Mouse (Mus musculus) left cerebral cortex, adult 18-20 months (tissue): Measurements from ENCODE around the gene Gm13276. TPM values are rescaled to one million over a fixed set of nuclear protein-coding genes. Genes with fewer than 3 reads are reported as not detected.
"Not testable (repeated sequence)": the region's sequence is repeated elsewhere in the genome, so short reads cannot be mapped to it uniquely, and the experiment has no call there.

Source experiments
- DNase-seq, 2 experiments: peaks; one replicate each; pipeline ENCODE4 v3.0.0; 2021 to 2022; ENCODE audit warnings: low spot score in 2 of 2, mixed read lengths in 1 of 2
- total RNA-seq, 2 experiments: library from RNA; stranded (reverse); gene quantifications; 2 replicates each; pipeline ENCODE4 v1.2.3; 2021

Gm13276 gene
- total RNA-seq, 2 experiments from 2014 or later, result not detected

DNA sequence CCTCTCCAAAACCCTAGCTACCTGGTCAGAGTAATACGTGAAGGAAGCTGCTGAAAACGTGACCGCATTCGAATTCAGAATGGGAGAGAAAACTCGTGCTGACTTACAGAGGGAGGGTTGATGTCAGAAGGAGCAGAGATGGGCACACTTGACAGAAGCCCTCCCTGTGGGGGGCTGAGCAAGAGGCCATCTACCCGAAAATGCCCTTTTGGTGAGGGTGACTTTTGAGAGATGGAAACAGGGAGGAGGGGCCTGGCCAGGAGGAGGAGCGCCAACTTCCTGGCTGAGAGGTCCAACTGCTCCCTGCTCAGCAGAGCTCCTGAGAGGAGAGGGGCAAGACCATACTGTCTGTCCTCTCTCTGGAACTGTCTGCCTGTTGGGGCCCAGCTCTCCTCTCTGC lies 3.7 kb upstream of the Gm13276 start, which contains the start of gene Ifnz:
TSS of gene Ifnz (plus strand) at position 301 of the 400 bp plus-strand sequence.
- not testable (repeated sequence) for DNase-seq

DNA sequence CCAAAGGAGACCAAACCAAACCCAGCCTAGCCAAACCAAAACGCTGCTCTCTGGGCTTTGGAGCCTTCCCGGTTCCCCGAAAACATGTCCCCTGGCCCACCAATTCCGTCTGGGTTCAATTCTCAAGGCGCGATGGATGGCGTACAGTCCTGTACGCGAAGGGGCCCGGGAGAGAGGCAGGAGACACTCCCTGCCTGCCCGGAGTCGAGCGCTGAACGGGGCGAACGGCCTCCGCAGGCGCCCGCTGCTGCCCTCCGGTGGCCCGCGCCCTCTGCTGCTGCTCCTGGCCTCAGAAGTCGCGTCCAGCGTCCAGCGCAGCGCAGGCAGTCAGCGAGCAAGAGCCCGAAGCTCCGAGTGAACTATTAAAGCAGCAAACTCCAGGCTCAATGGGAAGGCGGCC lies 3.2 kb upstream of the Gm13276 start:
- not testable (repeated sequence) for DNase-seq

DNA sequence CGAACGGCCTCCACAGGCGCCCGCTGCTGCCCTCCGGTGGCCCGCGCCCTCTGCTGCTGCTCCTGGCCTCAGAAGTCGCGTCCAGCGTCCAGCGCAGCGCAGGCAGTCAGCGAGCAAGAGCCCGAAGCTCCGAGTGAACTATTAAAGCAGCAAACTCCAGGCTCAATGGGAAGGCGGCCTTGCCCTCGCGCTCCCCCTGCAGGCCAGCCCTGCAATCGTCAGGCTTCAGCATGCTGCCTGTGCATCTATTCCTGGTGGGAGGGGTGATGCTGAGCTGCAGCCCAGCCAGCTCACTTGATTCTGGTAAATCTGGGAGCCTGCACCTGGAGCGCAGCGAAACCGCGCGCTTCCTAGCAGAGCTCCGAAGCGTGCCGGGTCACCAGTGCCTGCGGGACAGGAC lies 2.9 kb downstream of the Gm13276 start, which contains the start of gene Gm13277:
TSS of gene Gm13277 (plus strand) at position 231 of the 400 bp plus-strand sequence.
- peak; percentile 48 to 55 for DNase-seq

DNA sequence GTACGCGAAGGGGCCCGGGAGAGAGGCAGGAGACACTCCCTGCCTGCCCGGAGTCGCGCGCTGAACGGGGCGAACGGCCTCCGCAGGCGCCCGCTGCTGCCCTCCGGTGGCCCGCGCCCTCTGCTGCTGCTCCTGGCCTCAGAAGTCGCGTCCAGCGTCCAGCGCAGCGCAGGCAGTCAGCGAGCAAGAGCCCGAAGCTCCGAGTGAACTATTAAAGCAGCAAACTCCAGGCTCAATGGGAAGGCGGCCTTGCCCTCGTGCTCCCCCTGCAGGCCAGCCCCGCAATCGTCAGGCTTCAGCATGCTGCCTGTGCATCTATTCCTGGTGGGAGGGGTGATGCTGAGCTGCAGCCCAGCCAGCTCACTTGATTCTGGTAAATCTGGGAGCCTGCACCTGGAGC lies 5.7 kb downstream of the Gm13276 start, which contains the start of gene Gm13278:
TSS of gene Gm13278 (plus strand) at position 301 of the 400 bp plus-strand sequence.
- not testable (repeated sequence) for DNase-seq

DNA sequence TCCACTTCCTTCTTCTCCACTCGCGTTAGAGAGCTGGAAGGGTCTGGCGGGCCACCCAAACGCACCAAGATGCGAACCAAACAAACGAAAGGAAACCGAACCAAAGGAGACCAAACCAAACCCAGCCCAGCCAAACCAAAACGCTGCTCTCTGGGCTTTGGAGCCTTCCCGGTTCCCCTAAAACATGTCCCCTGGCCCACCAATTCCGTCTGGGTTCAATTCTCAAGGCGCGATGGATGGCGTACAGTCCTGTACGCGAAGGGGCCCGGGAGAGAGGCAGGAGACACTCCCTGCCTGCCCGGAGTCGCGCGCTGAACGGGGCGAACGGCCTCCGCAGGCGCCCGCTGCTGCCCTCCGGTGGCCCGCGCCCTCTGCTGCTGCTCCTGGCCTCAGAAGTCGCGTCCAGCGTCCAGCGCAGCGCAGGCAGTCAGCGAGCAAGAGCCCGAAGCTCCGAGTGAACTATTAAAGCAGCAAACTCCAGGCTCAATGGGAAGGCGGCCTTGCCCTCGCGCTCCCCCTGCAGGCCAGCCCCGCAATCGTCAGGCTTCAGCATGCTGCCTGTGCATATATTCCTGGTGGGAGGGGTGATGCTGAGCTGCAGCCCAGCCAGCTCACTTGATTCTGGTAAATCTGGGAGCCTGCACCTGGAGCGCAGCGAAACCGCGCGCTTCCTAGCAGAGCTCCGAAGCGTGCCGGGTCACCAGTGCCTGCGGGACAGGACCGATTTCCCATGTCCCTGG lies 8.6 kb downstream of the Gm13276 start, which contains the start of gene Gm13275:
TSS of gene Gm13275 (plus strand) at position 552 of the 740 bp plus-strand sequence.
- DNase-seq, result peak; percentile 45 to 58

DNA sequence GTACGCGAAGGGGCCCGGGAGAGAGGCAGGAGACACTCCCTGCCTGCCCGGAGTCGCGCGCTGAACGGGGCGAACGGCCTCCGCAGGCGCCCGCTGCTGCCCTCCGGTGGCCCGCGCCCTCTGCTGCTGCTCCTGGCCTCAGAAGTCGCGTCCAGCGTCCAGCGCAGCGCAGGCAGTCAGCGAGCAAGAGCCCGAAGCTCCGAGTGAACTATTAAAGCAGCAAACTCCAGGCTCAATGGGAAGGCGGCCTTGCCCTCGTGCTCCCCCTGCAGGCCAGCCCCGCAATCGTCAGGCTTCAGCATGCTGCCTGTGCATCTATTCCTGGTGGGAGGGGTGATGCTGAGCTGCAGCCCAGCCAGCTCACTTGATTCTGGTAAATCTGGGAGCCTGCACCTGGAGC lies 11.6 kb downstream of the Gm13276 start, which contains the start of gene Gm13279:
TSS of gene Gm13279 (plus strand) at position 301 of the 400 bp plus-strand sequence.
- not testable (repeated sequence) for DNase-seq

DNA sequence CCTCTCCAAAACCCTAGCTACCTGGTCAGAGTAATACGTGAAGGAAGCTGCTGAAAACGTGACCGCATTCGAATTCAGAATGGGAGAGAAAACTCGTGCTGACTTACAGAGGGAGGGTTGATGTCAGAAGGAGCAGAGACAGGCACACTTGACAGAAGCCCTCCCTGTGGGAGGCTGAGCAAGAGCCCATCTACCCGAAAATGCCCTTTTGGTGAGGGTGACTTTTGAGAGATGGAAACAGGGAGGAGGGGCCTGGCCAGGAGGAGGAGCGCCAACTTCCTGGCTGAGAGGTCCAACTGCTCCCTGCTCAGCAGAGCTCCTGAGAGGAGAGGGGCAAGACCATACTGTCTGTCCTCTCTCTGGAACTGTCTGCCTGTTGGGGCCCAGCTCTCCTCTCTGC lies 13.9 kb downstream of the Gm13276 start, which contains the start of gene Gm13285:
TSS of gene Gm13285 (plus strand) at position 301 of the 400 bp plus-strand sequence.
- not testable (repeated sequence) for DNase-seq

DNA sequence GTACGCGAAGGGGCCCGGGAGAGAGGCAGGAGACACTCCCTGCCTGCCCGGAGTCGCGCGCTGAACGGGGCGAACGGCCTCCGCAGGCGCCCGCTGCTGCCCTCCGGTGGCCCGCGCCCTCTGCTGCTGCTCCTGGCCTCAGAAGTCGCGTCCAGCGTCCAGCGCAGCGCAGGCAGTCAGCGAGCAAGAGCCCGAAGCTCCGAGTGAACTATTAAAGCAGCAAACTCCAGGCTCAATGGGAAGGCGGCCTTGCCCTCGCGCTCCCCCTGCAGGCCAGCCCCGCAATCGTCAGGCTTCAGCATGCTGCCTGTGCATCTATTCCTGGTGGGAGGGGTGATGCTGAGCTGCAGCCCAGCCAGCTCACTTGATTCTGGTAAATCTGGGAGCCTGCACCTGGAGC lies 17.4 kb downstream of the Gm13276 start, which contains the start of gene Gm13287:
TSS of gene Gm13287 (plus strand) at position 301 of the 400 bp plus-strand sequence.
- DNase-seq, result not testable (repeated sequence)

DNA sequence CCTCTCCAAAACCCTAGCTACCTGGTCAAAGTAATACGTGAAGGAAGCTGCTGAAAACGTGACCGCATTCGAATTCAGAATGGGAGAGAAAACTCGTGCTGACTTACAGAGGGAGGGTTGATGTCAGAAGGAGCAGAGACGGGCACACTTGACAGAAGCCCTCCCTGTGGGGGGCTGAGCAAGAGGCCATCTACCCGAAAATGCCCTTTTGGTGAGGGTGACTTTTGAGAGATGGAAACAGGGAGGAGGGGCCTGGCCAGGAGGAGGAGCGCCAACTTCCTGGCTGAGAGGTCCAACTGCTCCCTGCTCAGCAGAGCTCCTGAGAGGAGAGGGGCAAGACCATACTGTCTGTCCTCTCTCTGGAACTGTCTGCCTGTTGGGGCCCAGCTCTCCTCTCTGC lies 19.7 kb downstream of the Gm13276 start, which contains the start of gene Gm13288:
TSS of gene Gm13288 (plus strand) at position 301 of the 400 bp plus-strand sequence.
- DNase-seq, result not testable (repeated sequence)

DNA sequence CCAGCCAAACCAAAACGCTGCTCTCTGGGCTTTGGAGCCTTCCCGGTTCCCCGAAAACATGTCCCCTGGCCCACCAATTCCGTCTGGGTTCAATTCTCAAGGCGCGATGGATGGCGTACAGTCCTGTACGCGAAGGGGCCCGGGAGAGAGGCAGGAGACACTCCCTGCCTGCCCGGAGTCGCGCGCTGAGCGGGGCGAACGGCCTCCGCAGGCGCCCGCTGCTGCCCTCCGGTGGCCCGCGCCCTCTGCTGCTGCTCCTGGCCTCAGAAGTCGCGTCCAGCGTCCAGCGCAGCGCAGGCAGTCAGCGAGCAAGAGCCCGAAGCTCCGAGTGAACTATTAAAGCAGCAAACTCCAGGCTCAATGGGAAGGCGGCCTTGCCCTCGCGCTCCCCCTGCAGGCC lies 20.3 kb downstream of the Gm13276 start:
- not testable (repeated sequence) for DNase-seq

DNA sequence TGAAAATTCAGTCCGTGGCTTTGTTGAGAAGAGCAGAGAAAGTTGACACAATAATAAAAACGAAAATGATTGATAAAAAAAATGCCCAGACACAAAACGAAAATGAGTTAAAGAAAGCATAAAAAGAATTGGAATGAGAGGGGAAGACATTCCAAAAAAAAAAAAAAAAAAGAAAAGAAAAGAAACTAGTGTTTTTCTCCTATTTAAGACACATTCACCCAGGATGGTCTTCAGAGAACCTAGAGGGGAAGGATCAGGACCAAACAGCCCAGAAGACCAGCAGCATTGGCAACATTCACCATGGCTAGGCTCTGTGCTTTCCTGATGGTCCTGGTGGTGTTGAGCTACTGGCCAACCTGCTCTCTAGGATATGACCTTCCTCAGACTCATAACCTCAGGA lies 30.4 kb downstream of the Gm13276 start, which contains the start of gene Ifna7:
TSS of gene Ifna7 (plus strand) at position 301 of the 400 bp plus-strand sequence.
- no peak for DNase-seq

DNA sequence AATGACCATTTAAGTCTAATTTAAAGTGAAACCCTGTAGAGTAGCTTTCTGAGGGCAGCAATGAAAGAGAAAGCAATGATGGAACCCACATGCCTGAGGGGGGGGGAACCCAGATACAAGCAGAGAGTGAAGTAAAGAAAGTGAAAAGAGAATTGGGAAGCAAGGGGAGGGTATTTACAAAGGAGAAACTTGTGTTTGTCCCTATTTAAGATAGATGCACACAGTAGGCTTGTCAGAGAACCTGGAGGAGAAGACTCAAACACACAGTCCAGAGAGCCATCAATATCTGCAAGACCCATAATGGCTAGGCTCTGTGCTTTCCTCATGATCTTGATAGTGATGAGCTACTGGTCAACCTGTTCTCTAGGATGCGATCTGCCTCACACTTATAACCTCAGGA lies 34.1 kb downstream of the Gm13276 start, which contains the start of gene Ifna11:
TSS of gene Ifna11 (plus strand) at position 301 of the 400 bp plus-strand sequence.
- DNase-seq, result no peak

DNA sequence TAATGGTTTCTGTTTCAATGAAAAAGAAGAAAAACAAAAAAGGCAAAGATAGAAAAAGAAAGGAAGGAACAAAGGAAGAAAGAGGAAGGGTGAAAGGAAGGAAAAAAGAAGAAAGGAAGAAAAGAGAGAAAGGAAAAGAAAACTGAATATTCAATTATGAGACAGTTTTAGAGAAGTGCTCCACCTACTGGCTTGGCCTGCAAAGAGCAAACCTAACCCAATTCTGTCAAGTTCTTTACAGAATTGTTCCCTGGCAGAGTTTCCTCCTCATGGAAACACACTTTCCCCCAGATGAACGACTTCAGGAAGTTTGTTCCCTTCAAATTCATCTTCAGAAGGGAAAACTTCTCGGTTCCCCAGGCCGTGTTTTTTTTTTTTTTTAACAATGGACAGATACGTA lies 37.5 kb downstream of the Gm13276 start:
- peak; percentile 9 to 23 for DNase-seq

DNA sequence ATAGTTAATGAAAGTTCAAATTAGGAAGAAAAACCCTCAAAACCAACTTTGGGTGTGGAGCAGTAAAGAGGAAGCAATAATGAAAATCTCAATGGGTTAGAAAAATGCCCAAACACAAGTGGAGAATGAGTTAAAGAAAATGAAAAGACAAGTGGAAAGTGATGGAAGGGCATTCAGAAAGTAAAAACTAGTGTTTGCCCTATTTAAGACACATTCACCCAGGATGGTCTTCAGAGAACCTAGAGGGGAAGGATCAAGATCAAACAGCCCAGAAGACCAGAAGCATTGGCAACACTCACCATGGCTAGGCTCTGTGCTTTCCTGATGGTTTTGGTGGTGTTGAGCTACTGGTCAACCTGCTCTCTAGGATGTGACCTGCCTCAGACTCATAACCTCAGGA lies 41.6 kb downstream of the Gm13276 start, which contains the start of gene Ifna6:
TSS of gene Ifna6 (plus strand) at position 301 of the 400 bp plus-strand sequence.
- DNase-seq, result not testable (repeated sequence)

DNA sequence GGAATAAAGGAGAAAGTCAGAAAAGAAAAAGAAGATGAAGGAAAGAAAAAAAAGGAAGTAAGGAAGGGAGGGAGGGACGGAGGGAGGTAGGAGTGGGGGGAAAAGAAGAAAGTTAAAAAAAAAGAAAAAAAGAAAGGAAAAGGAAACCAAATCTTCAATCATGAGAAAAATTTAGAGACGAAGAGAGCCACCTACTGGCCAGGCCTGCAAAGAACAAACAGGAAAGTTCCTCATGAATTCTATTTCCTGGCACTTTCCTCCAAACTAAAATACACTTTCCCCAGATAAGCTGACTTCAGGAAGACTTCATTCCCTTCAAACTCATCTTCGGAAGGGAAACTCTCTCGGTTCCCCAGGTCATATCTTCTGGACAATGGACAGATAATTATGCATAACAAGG lies 45.0 kb downstream of the Gm13276 start:
- DNase-seq, result peak; percentile 45 to 56

DNA sequence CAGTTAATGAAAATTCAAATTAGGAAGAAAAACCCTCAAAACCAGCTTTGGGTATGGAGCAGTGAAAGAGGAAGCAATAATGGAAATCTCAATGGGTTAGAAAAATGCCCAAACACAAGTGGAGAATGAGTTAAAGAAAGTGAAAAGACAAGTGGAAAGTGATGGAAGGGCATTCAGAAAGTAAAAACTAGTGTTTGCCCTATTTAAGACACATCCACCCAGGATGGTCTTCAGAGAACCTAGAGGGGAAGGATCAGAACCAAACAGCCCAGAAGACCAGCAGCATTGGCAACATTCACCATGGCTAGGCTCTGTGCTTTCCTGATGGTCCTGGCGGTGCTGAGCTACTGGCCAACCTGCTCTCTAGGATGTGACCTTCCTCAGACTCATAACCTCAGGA lies 49.7 kb downstream of the Gm13276 start, which contains the start of gene Ifna5:
TSS of gene Ifna5 (plus strand) at position 301 of the 400 bp plus-strand sequence.
- not testable (repeated sequence) for DNase-seq

Other genes starting within 250 kb of the Gm13276 start
- gene Ifna15, start 227.5 kb upstream of the Gm13276 start, total RNA-seq, result not detected
- gene Ifna14, start 213.9 kb upstream of the Gm13276 start, total RNA-seq, result not detected
- not detected for gene Ifna9, start 193.3 kb upstream of the Gm13276 start, total RNA-seq
- not detected for gene Ifna12, start 182.3 kb upstream of the Gm13276 start, total RNA-seq
- gene C87499, start 151.3 kb upstream of the Gm13276 start, total RNA-seq, result not detected
- not detected for gene Ifna13, start 141.2 kb upstream of the Gm13276 start, total RNA-seq
- gene Ifna16, start 108.8 kb upstream of the Gm13276 start, total RNA-seq, result not detected
- gene Ifna2, start 101.8 kb upstream of the Gm13276 start, total RNA-seq, result not detected
- not detected for gene Ifnab, start 94.3 kb upstream of the Gm13276 start, total RNA-seq
- gene Gm26566, start 63.9 kb upstream of the Gm13276 start, total RNA-seq, result under 1 TPM; 0.49 to 0.89 TPM
- 100 to 1,000 TPM; 100 to 103 TPM for gene Klhl9, start 63.2 kb upstream of the Gm13276 start, total RNA-seq
- gene Gm13271, start 30.8 kb upstream of the Gm13276 start, total RNA-seq, result not detected
- gene Gm13283, start 25.6 kb upstream of the Gm13276 start, total RNA-seq, result not detected
- not detected for gene Gm13290, start 11.9 kb upstream of the Gm13276 start, total RNA-seq
- gene Gm13289, start 8.8 kb upstream of the Gm13276 start, total RNA-seq, result not detected
- not detected for gene Gm13272, start 5.9 kb upstream of the Gm13276 start, total RNA-seq
- gene Ifnz, start 3.6 kb upstream of the Gm13276 start, total RNA-seq, result not detected
- gene Gm13277, start 2.9 kb downstream of the Gm13276 start, total RNA-seq, result not detected
- not detected for gene Gm13278, start 5.8 kb downstream of the Gm13276 start, total RNA-seq
- not detected for gene Gm13275, start 8.8 kb downstream of the Gm13276 start, total RNA-seq
- not detected for gene Gm13279, start 11.7 kb downstream of the Gm13276 start, total RNA-seq
- not detected for gene Gm13285, start 14.0 kb downstream of the Gm13276 start, total RNA-seq
- not detected for gene Gm13287, start 17.5 kb downstream of the Gm13276 start, total RNA-seq
- not detected for gene Gm13288, start 19.8 kb downstream of the Gm13276 start, total RNA-seq
- gene Ifna7, start 30.5 kb downstream of the Gm13276 start, total RNA-seq, result not detected
- gene Ifna11, start 34.2 kb downstream of the Gm13276 start, total RNA-seq, result not detected
- gene Ifna6, start 41.7 kb downstream of the Gm13276 start, total RNA-seq, result not detected
- gene Ifna5, start 49.8 kb downstream of the Gm13276 start, total RNA-seq, result not detected
- gene Ifna4, start 56.2 kb downstream of the Gm13276 start, total RNA-seq, result not detected
- not detected for gene Ifna1, start 64.4 kb downstream of the Gm13276 start, total RNA-seq
- not detected for gene Ifne, start 94.5 kb downstream of the Gm13276 start, total RNA-seq